Comparison of ENCODE assay signal across 8 mouse cellular contexts in the genomic region with DNA sequence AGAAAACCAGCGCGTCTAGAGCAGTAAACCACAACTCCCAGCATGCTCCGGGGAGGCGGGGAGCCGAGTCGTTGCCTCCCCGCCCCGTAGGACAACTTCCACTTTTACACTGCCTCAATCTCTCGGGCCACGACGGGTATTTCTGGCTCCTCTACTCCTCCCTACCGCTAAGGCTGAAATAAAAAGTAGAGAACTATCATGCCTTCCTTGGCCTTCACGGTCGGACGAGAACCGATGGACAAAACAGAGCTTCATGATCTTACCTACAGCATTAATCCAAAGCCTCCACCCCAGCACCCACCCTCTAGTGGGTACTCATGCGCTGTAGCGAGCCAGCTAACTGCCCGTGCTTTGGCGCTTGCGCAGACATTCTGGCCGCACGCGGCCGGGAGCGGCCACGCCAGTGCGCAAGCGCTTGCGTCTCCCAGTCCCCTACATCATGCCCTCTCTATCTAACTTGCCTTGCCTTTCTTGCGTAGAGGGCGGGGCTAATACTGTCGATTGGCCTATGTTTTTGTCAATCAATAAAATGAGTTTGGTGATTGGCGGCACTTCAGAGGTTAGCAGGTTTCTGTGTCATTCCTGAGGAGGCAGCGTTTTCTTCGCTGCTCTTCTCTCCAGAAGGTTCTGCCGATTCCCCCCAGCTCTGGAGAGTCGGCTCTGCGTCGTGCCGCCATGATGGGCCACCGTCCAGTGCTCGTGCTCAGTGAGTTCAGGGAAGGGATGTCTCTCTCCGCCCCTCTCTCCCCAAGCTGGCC. TPM values are rescaled to one million over a fixed set of nuclear protein-coding genes. Genes with fewer than 3 reads are reported as not detected.
DNase-seq lines count a peak whose midpoint lies in the region; ATAC-seq lines count a peak whose summit lies in the region.

A gene (minus strand): TSS at position 439 of the 758 bp plus-strand sequence.
A gene (plus strand): TSS at position 556 of the 758 bp plus-strand sequence.

- H3K4me3 ChIP-seq in hindbrain, embryonic 14.5 days (replicated peaks; ENCODE audit: low read length) = peak within 1 kb of the TSS; percentile 75

- peak within 1 kb of the TSS; percentile 86 for H3K4me2 ChIP-seq in hindbrain, embryonic 14.5 days (replicated peaks)

- no peaks in the 10 kb centered on the region for H3K27me3 ChIP-seq in hindbrain, embryonic 14.5 days (ENCODE audit: control insufficient read depth, insufficient read depth, low read length)

- no peaks in the 10 kb centered on the region for H3K9me3 ChIP-seq in hindbrain, embryonic 14.5 days (ENCODE audit: control insufficient read depth, low read length)

- H3K9ac ChIP-seq in hindbrain, embryonic 14.5 days = peak within 1 kb of the TSS; percentile 77

- H3K27ac ChIP-seq in hindbrain, embryonic 14.5 days = peak within 1 kb of the TSS; percentile 90

- peak; percentile 100 for DNase-seq in R1 (ENCODE audit: low read depth, low spot score)
- DNase-seq in cerebellum, postnatal 25 days = peak; percentile 95 to 97
- peak; percentile 82 to 91 for DNase-seq in frontal cortex, postnatal 25 days (ENCODE audit: low spot score in 2 of 2)
- DNase-seq in hindbrain, embryonic 14.5 days (ENCODE audit: low spot score) = peak; percentile 98
- DNase-seq in layer of hippocampus, postnatal 36 days = peak; percentile 95
- peak; percentile 99 for DNase-seq in lung, postnatal 36 days
- peak; percentile 100 for DNase-seq in retina, postnatal 1 day
- peak; percentile 83 to 94 for DNase-seq in urinary bladder, adult 18-20 months (ENCODE audit: low spot score in 2 of 2)

- H3K36me3 ChIP-seq in hindbrain, embryonic 14.5 days (replicated peaks; ENCODE audit: control insufficient read depth, insufficient read depth) = peaks cover 28% of the 10 kb centered on the region

- ATAC-seq in hindbrain, embryonic 14.5 days (ENCODE audit: low FRiP score) = peak; percentile 99

- WGBS in hindbrain, embryonic 14.5 days = under 1% methylated on average over 44 of the region's 44 CpGs

- H3K4me1 ChIP-seq in hindbrain, embryonic 14.5 days (replicated peaks; ENCODE audit: control insufficient read depth, insufficient read depth, low read length) = peaks cover 17% of the 10 kb centered on the region

RNA-seq across cellular contexts. Expression of the first gene that starts in this region (rescaled TPM):
- polyA plus RNA-seq in hindbrain, embryonic 14.5 days (2014; fragmentation: Nextera tagmentation; extraction: Ambion mirVana) = 5.8 and 8.5 TPM in 2 replicates
- total RNA-seq in layer of hippocampus, postnatal 36 days (2021) = 1 to 10 TPM; 5.0 to 5.3 TPM

RNA-seq across cellular contexts. Expression of the second gene that starts in this region (rescaled TPM):
- polyA plus RNA-seq in hindbrain, embryonic 14.5 days (2014; fragmentation: Nextera tagmentation; extraction: Ambion mirVana) = 455 and 498 TPM in 2 replicates
- total RNA-seq in layer of hippocampus, postnatal 36 days (2021) = 100 to 1,000 TPM; 185 to 188 TPM

Comparison
In these comparisons a context has a peak if more than half of its experiments do, and no peak if none do; other contexts are left out.
1. Peak in every context shown above with its lines: DNase-seq, ATAC-seq, H3K4me3 ChIP-seq and H3K27ac ChIP-seq.